Mouse (Mus musculus): ENCODE results near the gene Pp2d1. TPM values are rescaled to one million over a fixed set of nuclear protein-coding genes. Genes with fewer than 3 reads are reported as not detected.
"Not testable (repeated sequence)": the region's sequence is repeated elsewhere in the genome, so short reads cannot be mapped to it uniquely, and the experiment has no call there.

Gene Pp2d1
- polyA plus RNA-seq, 1 experiment from 2014 or later: 0.45 TPM

DNA sequence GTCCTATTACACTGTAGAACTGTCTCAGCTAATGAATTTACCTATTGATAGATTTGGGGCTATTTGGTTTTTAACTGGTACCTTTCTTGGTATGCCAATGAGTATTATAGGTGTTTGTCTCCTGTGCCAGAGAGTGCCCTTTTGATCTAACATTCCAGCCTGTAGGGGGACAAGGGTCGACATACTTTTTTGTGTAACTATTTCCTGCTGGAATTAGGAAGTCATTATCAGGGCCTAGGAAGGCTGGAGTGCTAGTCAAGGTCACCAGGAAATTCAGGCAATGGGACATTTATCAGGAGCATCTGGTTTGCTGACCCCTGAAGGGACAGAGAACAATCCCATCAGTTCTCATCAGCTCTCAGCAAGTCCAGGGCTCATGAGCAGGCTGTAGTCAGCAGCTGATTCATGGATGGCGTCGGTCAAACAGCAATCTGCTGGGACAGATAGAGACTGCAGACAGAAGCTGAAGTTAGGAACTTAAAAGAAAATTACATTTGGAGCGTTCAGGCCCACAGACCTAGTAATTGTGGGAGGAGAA lies 33.8 kb upstream of the Pp2d1 start:
- no peaks in the 10 kb centered on the region for H3K9me3 ChIP-seq
- H3K27ac ChIP-seq: no peak overlapping the region
- no peak overlapping the region for H3K9ac ChIP-seq
- ATAC-seq (ENCODE audit: low FRiP score): no peak
- H3K4me3 ChIP-seq (replicated peaks): no peak overlapping the region
- H3K27me3 ChIP-seq: no peaks in the 10 kb centered on the region
- 79% methylated on average over 4 of the region's 4 CpGs for WGBS
- H3K36me3 ChIP-seq (replicated peaks): no peaks in the 10 kb centered on the region
- no peak overlapping the region for H3K4me2 ChIP-seq
- peaks cover 25% of the 10 kb centered on the region for H3K4me1 ChIP-seq

DNA sequence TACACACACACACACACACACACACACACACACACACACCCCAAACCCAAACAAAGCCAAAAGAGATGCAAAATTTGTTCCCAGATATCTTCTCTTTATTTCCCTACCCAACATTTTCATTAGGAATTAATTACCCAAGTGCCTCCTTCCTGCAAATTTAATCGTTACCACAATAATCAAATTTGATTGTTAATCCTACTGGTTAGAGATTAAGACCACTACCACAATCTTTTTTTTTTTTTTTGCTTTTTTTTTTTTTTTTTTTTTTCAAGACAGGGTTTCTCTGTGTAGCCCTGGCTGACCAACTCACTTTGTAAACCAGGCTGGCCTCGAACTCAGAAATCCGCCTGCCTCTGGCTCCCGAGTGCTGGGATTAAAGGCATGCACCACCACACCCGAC lies 31.7 kb upstream of the Pp2d1 start:
- not testable (repeated sequence) for H3K27ac ChIP-seq; ATAC-seq (ENCODE audit: low FRiP score); H3K9ac ChIP-seq; H3K27me3 ChIP-seq; H3K9me3 ChIP-seq; H3K4me3 ChIP-seq (replicated peaks); H3K4me2 ChIP-seq; H3K36me3 ChIP-seq (replicated peaks)
- H3K4me1 ChIP-seq: peaks cover 31% of the 10 kb centered on the region
- 85% methylated on average over 5 of the region's 5 CpGs for WGBS

DNA sequence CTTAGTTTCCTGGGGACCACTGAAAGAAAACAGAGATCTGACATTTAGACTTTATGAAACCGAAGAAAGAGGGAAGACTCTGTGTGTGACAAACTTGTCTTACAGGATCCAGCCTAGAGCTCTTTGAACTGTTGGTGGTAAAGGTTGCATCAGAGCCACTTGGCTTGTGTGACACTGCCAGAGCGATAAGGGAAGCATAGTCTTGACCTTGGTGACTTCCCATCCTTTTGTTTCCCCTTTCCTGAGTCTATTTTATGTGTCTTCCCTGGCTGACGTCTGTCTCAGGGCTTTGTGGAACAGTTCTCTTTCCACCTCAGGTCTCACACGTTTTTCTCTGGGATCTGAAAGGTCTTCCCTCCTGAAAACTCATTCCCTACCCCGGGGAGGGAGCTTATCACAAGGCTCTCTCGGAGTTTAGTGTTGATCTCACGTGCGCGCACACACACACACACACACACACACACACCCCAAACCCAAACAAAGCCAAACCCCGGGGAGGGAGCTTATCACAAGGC lies 31.2 kb upstream of the Pp2d1 start:
- Histone ChIP-seq H3K4me3 (replicated peaks) (no peak overlapping the region), H3K36me3 (replicated peaks) (no peaks in the 10 kb centered on the region), H3K27me3 (no peaks in the 10 kb centered on the region), H3K9ac (no peak overlapping the region), H3K4me2 (no peak overlapping the region), H3K4me1 (peaks cover 33% of the 10 kb centered on the region), H3K27ac (peak overlapping the region; percentile 37; the same call in 1 of the 2 replicates), H3K9me3 (no peaks in the 10 kb centered on the region)
- no peak for ATAC-seq (ENCODE audit: low FRiP score)
- WGBS: 35% methylated on average over 10 of the region's 10 CpGs

DNA sequence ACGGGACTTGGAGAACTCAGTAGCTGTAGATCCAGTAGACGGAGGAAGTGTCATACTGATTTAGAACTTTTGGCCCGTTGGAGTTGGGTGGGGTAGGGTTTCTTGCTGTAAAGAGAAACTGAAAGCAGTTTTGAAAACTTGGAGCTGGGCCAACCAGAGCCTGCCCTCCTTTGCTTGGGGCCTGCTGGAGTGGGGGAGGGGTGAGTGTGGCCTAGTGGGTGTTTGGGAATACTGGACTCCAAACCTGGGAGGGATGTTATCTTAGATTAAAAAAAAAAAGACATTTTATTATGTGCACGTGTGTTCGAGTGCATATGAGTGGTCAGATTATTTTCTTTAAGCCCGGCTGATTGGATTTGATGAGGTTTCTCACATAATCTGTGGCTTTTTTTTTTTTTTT lies 30.6 kb upstream of the Pp2d1 start:
- H3K4me3 ChIP-seq (replicated peaks): no peak overlapping the region
- ATAC-seq (ENCODE audit: low FRiP score): no peak
- no peaks in the 10 kb centered on the region for H3K9me3 ChIP-seq
- H3K4me1 ChIP-seq: peaks cover 33% of the 10 kb centered on the region
- H3K36me3 ChIP-seq (replicated peaks): no peaks in the 10 kb centered on the region
- peak overlapping the region; percentile 37; the same call in 1 of the 2 replicates for H3K27ac ChIP-seq
- 48% methylated on average over 6 of the region's 6 CpGs for WGBS
- no peak overlapping the region for H3K9ac ChIP-seq
- H3K27me3 ChIP-seq: no peaks in the 10 kb centered on the region
- H3K4me2 ChIP-seq: peak overlapping the region; percentile 38

DNA sequence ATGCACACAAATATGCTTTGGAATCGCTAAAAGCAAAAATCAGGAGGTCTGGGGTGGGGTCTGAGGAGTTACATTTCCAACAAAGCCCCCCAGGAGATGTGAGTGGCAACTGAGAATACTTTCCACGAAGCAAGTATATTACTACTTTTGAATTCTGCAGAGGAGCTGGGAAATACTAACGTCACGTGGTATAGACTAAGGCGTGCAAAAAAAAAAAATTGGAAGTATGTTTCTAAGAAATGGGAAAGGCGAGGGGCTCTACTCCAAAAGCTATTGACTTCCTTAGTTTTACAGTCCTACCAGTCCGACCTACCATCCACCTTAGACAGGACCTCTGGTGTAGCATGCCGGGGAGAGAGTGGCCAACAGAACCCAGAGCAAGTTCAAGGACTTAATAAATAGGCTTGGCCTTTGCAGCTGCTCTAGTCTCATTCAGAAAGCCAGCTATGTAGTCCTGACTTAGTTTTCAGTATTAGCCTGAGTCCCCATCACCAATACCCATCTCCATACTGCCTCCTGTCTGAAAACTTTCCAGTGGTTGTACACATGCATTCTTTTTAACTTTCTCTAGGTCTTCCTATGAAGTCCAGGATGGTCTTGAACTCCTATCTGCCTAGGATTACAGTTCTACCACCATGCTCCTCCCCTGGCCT lies 29.6 kb upstream of the Pp2d1 start:
- Histone ChIP-seq H3K4me3 (replicated peaks) (peak overlapping the region; percentile 94), H3K36me3 (replicated peaks) (no peaks in the 10 kb centered on the region), H3K27me3 (no peaks in the 10 kb centered on the region), H3K4me2 (peak overlapping the region; percentile 89), H3K4me1 (peaks cover 33% of the 10 kb centered on the region), H3K9ac (peak overlapping the region; percentile 96; the same call in 1 of the 2 replicates), H3K27ac (peak overlapping the region; percentile 97; the same call in 1 of the 2 replicates), H3K9me3 (no peaks in the 10 kb centered on the region)
- 38% methylated on average over 8 of the region's 8 CpGs for WGBS
- ATAC-seq (ENCODE audit: low FRiP score): no peak

DNA sequence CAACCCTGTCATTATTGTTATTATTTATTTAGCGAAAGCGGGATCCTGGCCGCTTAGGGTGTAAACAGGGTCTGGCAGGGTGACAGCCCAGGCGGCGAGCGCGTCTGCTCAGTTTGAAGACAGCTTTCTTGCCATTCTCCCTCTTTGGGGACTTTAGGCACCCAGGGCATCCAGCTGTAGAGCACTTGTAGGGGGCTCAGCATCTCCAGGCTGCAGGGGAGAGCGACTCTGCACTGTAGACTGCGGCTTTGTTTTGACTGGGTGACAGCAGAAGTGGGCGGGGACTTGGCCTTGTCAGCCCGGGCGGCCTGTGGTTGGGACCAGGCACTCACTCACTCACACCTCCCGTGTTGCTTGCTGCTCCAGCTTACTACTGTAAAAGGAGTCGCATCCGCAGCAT lies 28.9 kb upstream of the Pp2d1 start:
- no peaks in the 10 kb centered on the region for H3K9me3 ChIP-seq
- peak overlapping the region; percentile 96 for H3K9ac ChIP-seq
- WGBS: 0% methylated on average over 15 of the region's 15 CpGs
- peak; percentile 86 for ATAC-seq (ENCODE audit: low FRiP score)
- peak overlapping the region; percentile 89 for H3K4me2 ChIP-seq
- peak overlapping the region; percentile 94 for H3K4me3 ChIP-seq (replicated peaks)
- peak overlapping the region; percentile 97 for H3K27ac ChIP-seq
- H3K4me1 ChIP-seq: peaks cover 33% of the 10 kb centered on the region
- H3K27me3 ChIP-seq: no peaks in the 10 kb centered on the region
- H3K36me3 ChIP-seq (replicated peaks): no peaks in the 10 kb centered on the region

DNA sequence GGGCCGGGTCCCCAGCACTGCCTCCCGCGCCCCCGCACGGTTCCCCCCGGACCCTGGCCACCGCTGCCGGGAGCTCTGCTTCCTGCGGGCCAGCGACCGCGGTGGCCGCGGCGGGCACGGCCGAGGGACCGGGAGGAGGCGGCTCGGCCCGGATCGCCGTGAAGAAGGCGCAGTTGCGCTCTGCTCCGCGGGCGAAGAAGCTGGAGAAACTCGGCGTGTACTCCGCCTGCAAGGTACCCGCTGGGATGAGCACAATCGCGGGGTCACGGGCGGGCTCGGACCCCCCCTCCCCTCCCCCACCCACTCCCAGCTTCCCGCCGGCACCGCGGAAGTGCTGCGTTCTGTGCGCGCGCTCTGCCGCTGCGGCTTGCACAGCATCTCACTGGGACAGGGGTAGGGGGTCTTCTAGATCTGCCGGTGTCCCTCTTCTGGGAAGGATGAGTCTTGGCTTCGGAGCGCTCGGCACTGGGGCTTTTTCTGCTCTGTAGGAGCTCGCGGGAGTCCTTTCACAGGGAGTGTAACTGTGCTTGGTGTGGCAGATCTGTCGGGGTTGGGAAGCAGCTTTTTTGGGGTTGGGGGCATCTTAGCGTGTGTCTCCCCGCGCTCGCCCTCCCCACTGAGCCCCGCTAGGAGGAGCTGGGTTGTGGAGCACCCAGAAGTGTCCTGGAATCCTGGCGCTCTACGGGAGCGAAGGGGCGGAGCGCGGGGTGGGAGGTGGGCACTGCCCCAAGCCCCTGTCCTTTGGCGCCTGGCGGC lies 28.3 kb upstream of the Pp2d1 start:
- under 1% methylated on average over 60 of the region's 67 CpGs for WGBS

DNA sequence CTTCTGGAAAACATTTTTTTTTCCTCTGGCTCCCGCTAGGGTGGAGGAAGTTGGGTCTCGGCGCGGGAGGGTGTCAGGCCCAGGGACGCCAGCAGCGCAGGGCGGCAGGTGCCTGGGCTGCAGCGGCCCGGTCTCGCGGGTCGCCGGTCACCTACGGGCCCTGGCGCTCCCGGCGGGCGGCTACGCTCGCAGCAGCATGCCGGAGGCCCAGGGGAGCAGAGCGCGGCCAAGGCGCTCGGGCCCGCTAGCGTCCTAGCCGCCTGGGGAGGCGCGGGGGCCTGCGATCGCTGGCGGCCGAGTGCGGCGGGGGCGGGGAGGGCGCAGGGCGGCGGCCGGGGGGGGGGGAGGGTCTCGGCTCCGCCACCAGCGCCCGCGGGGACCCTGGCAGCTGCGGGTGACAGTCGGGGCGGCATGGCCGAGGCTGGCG lies 27.7 kb upstream of the Pp2d1 start:
- Histone ChIP-seq H3K4me3 (replicated peaks) (peak overlapping the region; percentile 94), H3K4me2 (peak overlapping the region; percentile 89), H3K36me3 (replicated peaks) (no peaks in the 10 kb centered on the region), H3K27me3 (no peaks in the 10 kb centered on the region), H3K4me1 (peaks cover 33% of the 10 kb centered on the region), H3K9ac (peak overlapping the region; percentile 96), H3K9me3 (no peaks in the 10 kb centered on the region), H3K27ac (peak overlapping the region; percentile 97)
- peak; percentile 69 for ATAC-seq (ENCODE audit: low FRiP score)
- WGBS: under 1% methylated on average over 26 of the region's 51 CpGs

More for the DNA sequence above, 28.3 kb upstream of the Pp2d1 start:
- peak overlapping the region; percentile 96 for H3K9ac ChIP-seq
- peak overlapping the region; percentile 94 for H3K4me3 ChIP-seq (replicated peaks)
- H3K27ac ChIP-seq: peak overlapping the region; percentile 97
- H3K36me3 ChIP-seq (replicated peaks): no peaks in the 10 kb centered on the region
- ATAC-seq (ENCODE audit: low FRiP score): peak; percentile 75
- H3K4me1 ChIP-seq: peaks cover 33% of the 10 kb centered on the region
- H3K4me2 ChIP-seq: peak overlapping the region; percentile 89
- no peaks in the 10 kb centered on the region for H3K27me3 ChIP-seq
- no peaks in the 10 kb centered on the region for H3K9me3 ChIP-seq

DNA sequence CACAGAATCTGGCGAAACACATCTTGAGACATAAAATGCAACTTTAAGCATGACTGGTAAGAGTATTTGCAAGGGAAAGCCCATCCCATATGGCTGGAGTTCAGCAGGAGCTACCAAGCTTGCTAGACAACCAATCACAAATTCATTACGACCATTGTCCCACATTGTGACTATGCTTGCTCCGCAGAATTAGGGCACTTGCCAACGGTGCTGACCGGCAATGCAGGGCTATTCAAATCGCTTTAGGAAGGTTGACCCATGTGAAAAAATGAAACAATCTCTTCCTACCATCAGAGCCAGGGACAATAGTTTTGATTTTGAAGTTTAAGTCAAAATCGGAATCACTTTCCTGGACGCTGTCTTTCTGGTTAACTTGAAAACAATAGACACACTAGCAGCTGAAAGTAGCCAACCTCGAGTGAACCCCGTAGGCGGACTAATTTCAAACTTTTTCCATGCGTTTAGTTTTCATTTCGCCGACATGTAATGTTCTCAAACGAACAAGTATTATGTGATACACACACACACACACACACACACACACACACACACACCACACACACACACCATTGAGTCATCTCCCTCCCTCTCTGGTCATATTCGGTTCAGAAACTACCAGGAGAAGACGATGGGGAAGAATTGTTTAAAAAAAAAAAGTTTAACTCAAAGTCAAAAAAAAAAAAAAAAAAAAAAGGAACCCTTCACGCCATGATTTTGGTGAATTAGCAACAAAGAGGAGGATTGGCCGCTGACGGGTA lies 27.1 kb upstream of the Pp2d1 start, which contains the start of gene Kat2b:
TSS of gene Kat2b (plus strand) at position 701 of the 758 bp plus-strand sequence.
- H3K4me1 ChIP-seq: peaks cover 33% of the 10 kb centered on the region
- H3K27ac ChIP-seq: peak within 1 kb of the TSS; percentile 97
- H3K36me3 ChIP-seq (replicated peaks): no peaks in the 10 kb centered on the region
- no peaks in the 10 kb centered on the region for H3K9me3 ChIP-seq
- peak within 1 kb of the TSS; percentile 94 for H3K4me3 ChIP-seq (replicated peaks)
- under 1% methylated on average over 20 of the region's 20 CpGs for WGBS
- ATAC-seq (ENCODE audit: low FRiP score): no peak
- H3K4me2 ChIP-seq: peak within 1 kb of the TSS; percentile 89
- H3K27me3 ChIP-seq: no peaks in the 10 kb centered on the region
- H3K9ac ChIP-seq: peak within 1 kb of the TSS; percentile 96

DNA sequence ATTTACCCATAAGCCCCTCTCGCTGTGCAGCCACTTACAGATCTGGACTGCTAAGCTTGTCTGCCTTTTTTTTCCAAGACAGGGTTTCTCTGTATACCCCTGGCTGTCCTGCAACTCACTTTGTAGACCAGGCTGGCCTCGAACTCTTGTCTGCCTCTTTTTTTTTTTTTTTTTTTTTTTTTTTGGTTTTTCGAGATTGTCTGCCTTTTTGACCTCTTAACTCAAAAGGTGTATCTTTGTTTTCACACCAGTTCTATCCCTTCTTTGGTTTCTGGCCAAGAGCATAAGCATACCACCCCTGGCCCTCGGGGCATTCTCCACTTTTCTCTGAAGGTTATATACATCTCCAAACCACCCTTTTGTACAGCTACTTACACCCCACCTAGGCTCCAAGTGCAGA lies 25.6 kb upstream of the Pp2d1 start:
- H3K9ac ChIP-seq: no peak overlapping the region
- H3K4me2 ChIP-seq: no peak overlapping the region
- H3K4me1 ChIP-seq: peaks cover 23% of the 10 kb centered on the region
- H3K27ac ChIP-seq: no peak overlapping the region
- 88% methylated on average over 4 of the region's 4 CpGs for WGBS
- H3K36me3 ChIP-seq (replicated peaks): no peaks in the 10 kb centered on the region
- no peak overlapping the region for H3K4me3 ChIP-seq (replicated peaks)
- no peak for ATAC-seq (ENCODE audit: low FRiP score)
- no peaks in the 10 kb centered on the region for H3K27me3 ChIP-seq
- no peaks in the 10 kb centered on the region for H3K9me3 ChIP-seq

DNA sequence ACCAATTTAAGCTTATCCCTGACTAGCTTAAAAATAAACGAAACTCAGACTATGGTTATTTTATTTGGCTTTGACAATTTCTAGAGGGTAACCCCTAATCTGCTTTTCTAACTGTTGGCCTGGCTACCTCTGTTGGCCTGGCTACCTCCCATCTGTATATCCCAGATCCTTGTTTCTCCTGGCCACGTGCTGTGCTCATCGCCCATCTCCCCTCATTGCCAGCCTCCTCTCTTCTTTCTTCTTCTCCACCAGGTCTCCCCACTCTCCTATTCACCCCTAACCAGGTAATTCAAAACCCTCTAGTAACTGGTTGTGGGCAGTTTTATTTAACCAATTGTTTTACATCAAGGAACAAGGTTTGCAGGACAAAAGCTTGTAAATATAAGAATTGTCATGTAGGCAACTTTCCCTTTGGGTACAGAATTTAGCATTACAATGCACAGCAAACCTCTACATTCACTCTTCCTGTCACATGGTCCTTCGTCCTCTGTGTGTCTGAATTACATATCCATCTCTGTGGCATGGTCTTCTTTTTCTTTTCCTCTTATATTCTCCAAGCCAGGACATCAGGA lies 22.3 kb upstream of the Pp2d1 start:
- Histone ChIP-seq H3K4me2 (no peak overlapping the region), H3K27me3 (no peaks in the 10 kb centered on the region), H3K27ac (no peak overlapping the region), H3K9me3 (no peaks in the 10 kb centered on the region), H3K4me1 (peaks cover 6% of the 10 kb centered on the region; the same call in 1 of the 2 replicates), H3K9ac (no peak overlapping the region), H3K36me3 (replicated peaks) (no peaks in the 10 kb centered on the region), H3K4me3 (replicated peaks) (no peak overlapping the region)
- WGBS: 87% methylated on average over 4 of the region's 4 CpGs
- no peak for ATAC-seq (ENCODE audit: low FRiP score)

Measured in forebrain, embryonic 12.5 days (tissue).